Mouse (Mus musculus) heart, adult 18-20 months (tissue): ENCODE data around the gene Npepl1. TPM values are rescaled to one million over a fixed set of nuclear protein-coding genes. Genes with fewer than 3 reads are reported as not detected.

Experiments used
- DNase-seq, 2 experiments: peaks; one replicate each; pipeline ENCODE4 v3.0.0; 2021 to 2022; ENCODE audit warnings: mixed read lengths in 1 of 2
- long read RNA-seq, 2 experiments: library from polyadenylated mRNA; stranded (forward); transcript quantifications; one replicate each; pipeline ENCODE4 v2.0.0; 2021
- total RNA-seq, 2 experiments: library from RNA; stranded (reverse); gene quantifications; 2 replicates each; pipeline ENCODE4 v1.2.3; 2021

The Npepl1 gene
- total RNA-seq = 10 to 100 TPM; 66.6 to 70.9 TPM
- long read RNA-seq, experiment 1, transcript Npepl1-201 (12 exons, 2,467 nt) = major isoform, 130 of 166 reads
- long read RNA-seq, experiment 1, partial matches to known transcripts = 29 of 166 reads
- long read RNA-seq, experiment 1, other reads (novel, unspliced or antisense) = 7 of 166 reads
- long read RNA-seq, experiment 2, transcript Npepl1-201 (12 exons, 2,467 nt) = major isoform, 50 of 87 reads
- long read RNA-seq, experiment 2, partial matches to known transcripts = 30 of 87 reads
- long read RNA-seq, experiment 2, other reads (novel, unspliced or antisense) = 7 of 87 reads

GRCm38 (mm10) chr2:174109991-174110782 lies at the start of gene Npepl1:
Gene Npepl1, plus strand, starts transcription at chr2:174110349.
- peak; percentile 73 to 80 for DNase-seq

GRCm38 (mm10) chr2:174061219-174061618 lies 48.9 kb upstream of the Npepl1 start:
- DNase-seq = no peak

GRCm38 (mm10) chr2:174063074-174063473 lies 47.1 kb upstream of the Npepl1 start:
- no peak for DNase-seq

GRCm38 (mm10) chr2:174063527-174064211 lies 46.5 kb upstream of the Npepl1 start:
- DNase-seq = no peak

GRCm38 (mm10) chr2:174067793-174068419 lies 42.2 kb upstream of the Npepl1 start:
- no peak for DNase-seq

- DNase-seq = no peak
Measured at GRCm38 (mm10) chr2:174069532-174070049, 40.6 kb upstream of the Npepl1 start.

- no peak for DNase-seq
Measured at GRCm38 (mm10) chr2:174071406-174071805, 38.7 kb upstream of the Npepl1 start.

GRCm38 (mm10) chr2:174073156-174073790 lies 36.9 kb upstream of the Npepl1 start:
- DNase-seq = no peak

- DNase-seq = no peak
Measured at GRCm38 (mm10) chr2:174074621-174075020, 35.5 kb upstream of the Npepl1 start.

- DNase-seq = peak in 1 of 2 experiments; percentile 42
Measured at GRCm38 (mm10) chr2:174075072-174075570, 35.0 kb upstream of the Npepl1 start.

- peak; percentile 96 to 99 for DNase-seq
Measured at GRCm38 (mm10) chr2:174075673-174076432, 34.3 kb upstream of the Npepl1 start, which contains the start of gene Stx16. Gene Stx16, plus strand, starts transcription at chr2:174076308.

GRCm38 (mm10) chr2:174076433-174076824 lies 33.7 kb upstream of the Npepl1 start:
- DNase-seq = no peak

- DNase-seq = peak in 1 of 2 experiments; percentile 21
Measured at GRCm38 (mm10) chr2:174077004-174077695, 33.0 kb upstream of the Npepl1 start.

GRCm38 (mm10) chr2:174077776-174078338 lies 32.3 kb upstream of the Npepl1 start:
- no peak for DNase-seq

GRCm38 (mm10) chr2:174081833-174082232 lies 28.3 kb upstream of the Npepl1 start:
- DNase-seq = no peak

- DNase-seq = no peak
Measured at GRCm38 (mm10) chr2:174082380-174082918, 27.7 kb upstream of the Npepl1 start.

- no peak for DNase-seq
Measured at GRCm38 (mm10) chr2:174095086-174095485, 15.1 kb upstream of the Npepl1 start.

- DNase-seq = no peak
Measured at GRCm38 (mm10) chr2:174102399-174102798, 7.8 kb upstream of the Npepl1 start.

GRCm38 (mm10) chr2:174103527-174103926 lies 6.6 kb upstream of the Npepl1 start:
- DNase-seq = no peak
